Mouse (Mus musculus) T-cell, adult 66 days (primary cell): ENCODE measurements around the gene Mstn. TPM values are rescaled to one million over a fixed set of nuclear protein-coding genes. Genes with fewer than 3 reads are reported as not detected.

Experiments used
- total RNA-seq, 2 experiments: library from RNA; stranded (reverse); gene quantifications; 3 replicates in 1 of 2; 4 replicates in 1 of 2; pipeline ENCODE4 v1.2.4; 2023

Mstn gene
- total RNA-seq: not detected

DNA sequence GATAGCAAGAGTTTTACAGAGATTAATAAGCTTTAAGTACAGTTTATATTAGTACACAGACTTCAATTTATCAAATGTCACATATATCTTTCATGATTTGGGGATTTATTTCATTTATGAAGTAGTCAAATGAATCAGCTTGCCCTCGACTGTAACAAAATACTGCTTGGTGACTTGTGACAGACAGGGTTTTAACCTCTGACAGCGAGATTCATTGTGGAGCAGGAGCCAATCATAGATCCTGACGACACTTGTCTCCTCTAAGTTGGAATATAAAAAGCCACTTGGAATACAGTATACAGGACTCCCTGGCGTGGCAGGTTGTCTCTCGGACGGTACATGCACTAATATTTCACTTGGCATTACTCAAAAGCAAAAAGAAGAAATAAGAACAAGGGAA lies at the start of gene Mstn:
Gene Mstn (plus strand): TSS at position 301 of the 400 bp plus-strand sequence.

DNA sequence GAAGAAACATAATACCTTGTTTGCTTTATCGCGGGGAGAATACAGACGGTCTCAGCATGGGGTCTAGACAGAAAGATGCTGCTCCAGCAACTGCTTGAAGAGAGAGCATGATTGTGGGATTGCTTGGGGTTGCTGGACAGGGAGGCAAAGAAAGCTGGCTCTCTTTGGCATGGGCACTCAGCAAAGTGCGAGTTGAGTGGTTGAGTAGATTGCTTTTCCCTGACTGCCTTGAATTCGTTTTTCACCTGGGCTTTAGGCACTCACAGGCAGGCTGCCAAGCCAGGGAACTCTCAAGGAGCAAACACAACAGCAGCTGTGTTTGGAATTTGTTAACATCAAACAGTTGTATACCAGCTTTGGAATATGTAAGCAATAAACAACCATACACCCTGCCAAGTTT lies 41.4 kb upstream of the Mstn start, which contains the start of gene 1700019D03Rik:
Gene 1700019D03Rik (minus strand): TSS at position 101 of the 400 bp plus-strand sequence.

Other genes starting within 250 kb of the Mstn start
- 10 to 100 TPM; 61.0 to 61.1 TPM for gene Inpp1, start 244.0 kb upstream of the Mstn start, total RNA-seq
- gene Hibch, start 216.7 kb upstream of the Mstn start, total RNA-seq: 10 to 100 TPM; 23.5 to 23.9 TPM
- under 1 TPM; 0.82 to 0.98 TPM for gene 1700019D03Rik, start 41.5 kb upstream of the Mstn start, total RNA-seq
- under 1 TPM in 1 of 2 experiments, not detected in 1; 0.82 TPM for gene 1700019A02Rik, start 126.0 kb downstream of the Mstn start, total RNA-seq
- 10 to 100 TPM; 18.9 to 23.8 TPM for gene Pms1, start 235.4 kb downstream of the Mstn start, total RNA-seq
- 10 to 100 TPM; 18.8 to 24.2 TPM for gene Ormdl1, start 235.5 kb downstream of the Mstn start, total RNA-seq
- not detected for gene Gm28778, start 235.5 kb downstream of the Mstn start, total RNA-seq